Mouse (Mus musculus) left cerebral cortex, postnatal 14 days (tissue): ENCODE results near the gene Srek1. TPM values are rescaled to one million over a fixed set of nuclear protein-coding genes. Genes with fewer than 3 reads are reported as not detected.

Experiments used
- DNase-seq, 2 experiments: peaks; one replicate each; pipeline ENCODE4 v3.0.0; 2021 to 2022; ENCODE audit warnings: low spot score in 2 of 2, mixed read lengths in 1 of 2
- intact Hi-C: fragments of 180-260 bp; cut with DNase I; formaldehyde crosslinking; loops from one replicate; pipeline ENCODE4 v1.15.1; 2025
- total RNA-seq, 2 experiments: library from RNA; stranded (reverse); gene quantifications; 2 replicates each; pipeline ENCODE4 v1.2.3; 2021

The Srek1 gene
- total RNA-seq, 2 experiments from 2014 or later = 73.6 to 75.1 TPM

DNA sequence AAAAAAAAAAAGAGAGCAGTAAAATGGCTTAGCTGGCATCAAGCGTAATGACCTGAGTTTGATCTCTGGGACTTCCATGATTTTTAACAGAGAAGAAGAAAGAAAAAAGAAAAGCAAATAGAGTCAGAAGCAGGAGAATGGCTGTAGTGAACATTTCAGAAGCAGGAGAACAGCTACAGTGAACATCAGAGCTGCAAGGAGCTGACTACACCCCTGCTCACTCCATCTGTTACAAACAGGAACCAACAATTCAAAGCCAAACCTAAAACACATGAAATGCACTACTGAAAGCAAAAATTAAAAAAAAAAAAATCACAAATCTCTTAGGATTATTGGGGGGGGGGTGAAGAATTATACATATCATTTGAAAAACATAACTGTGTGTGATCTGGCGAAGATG is 28.7 kb downstream of the Srek1 start:
- DNase-seq = no peak
- intact Hi-C loops = no loop called here

- intact Hi-C loops = no loop called here
- peak in 1 of 2 experiments; percentile 32 for DNase-seq
These were observed 29.2 kb downstream of the Srek1 start for GRCm38 (mm10) chr13:103745160-103745559.

GRCm38 (mm10) chr13:103735330-103736007 is 38.9 kb downstream of the Srek1 start:
- intact Hi-C loops = no loop called here
- no peak for DNase-seq

DNA sequence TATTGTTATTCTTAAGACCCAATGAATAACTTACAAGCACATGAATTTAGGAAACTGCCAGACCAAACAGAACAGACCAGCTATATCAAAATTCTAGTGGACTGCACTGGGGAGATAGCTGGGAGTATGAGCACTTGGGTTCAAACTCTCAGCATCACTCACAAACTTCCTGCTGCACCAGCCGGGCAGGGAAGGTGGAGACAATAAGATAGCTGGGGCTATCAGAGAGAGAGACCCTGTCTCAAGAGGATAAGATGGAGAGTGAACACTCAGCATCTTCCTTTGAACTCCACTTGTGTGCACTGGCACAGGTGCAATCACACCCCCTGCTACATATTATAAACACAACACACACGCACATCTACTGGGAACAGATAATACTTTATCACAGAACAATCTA is 47.5 kb downstream of the Srek1 start:
- intact Hi-C loops = loop anchor here (2.0 kb wide), 1 partner anchor 18 kb away; no protein-coding TSS in a partner anchor
- no peak for DNase-seq

- peak; percentile 49 to 56 for DNase-seq
- intact Hi-C loops = no loop called here
These were observed 62.9 kb downstream of the Srek1 start for GRCm38 (mm10) chr13:103711406-103712025.

- no peak for DNase-seq
- intact Hi-C loops = no loop called here
These were observed 64.0 kb downstream of the Srek1 start for GRCm38 (mm10) chr13:103710359-103710781.

DNA sequence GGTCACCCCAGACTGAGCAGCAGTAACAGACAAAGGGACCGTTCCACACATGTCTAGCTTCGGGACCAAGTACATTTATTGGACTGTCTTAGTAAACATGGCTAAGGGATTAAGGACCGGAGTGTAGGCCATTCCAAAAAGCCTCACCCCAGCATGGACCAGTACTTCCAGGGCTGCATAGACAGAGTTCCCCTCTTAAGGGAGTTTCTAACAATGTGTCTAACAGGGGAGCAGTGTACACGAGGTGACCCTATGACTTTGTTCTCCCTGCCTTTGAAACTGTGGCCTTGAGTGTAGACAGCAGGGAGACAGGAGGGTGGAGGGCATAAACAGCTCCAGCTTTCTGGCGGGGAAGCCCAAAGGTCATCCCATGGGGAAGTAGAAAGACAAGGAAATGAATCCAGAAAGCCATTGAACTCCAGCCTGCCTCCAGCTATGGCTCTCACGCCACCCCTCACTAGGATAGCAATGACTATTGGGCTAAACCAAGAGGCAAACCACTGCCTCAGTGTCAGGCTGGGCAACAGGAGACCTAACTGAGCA is 68.9 kb downstream of the Srek1 start:
- intact Hi-C loops = no loop called here
- DNase-seq = no peak

GRCm38 (mm10) chr13:103703833-103704232 is 70.6 kb downstream of the Srek1 start:
- DNase-seq = no peak
- intact Hi-C loops = loop anchor here (5.0 kb wide), 1 partner anchor 78 kb away; no protein-coding TSS in a partner anchor

DNA sequence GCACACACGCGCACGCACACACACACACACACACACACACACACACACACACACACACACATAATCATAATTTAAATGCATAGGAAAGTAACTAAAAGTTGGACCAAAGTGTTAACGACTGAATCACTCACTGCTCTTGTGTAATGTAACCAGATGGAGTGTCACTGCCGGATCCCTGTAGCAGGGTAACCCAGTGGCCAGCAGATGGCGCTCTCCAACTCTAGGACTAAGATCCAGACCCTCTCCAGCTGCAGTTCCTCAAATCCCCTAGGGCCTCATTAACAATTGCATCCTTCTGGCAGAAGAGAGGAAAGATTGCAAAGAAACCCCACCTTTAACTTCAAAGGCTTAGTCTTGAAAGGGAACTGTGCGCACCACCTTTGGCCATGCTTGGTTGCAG is 71.0 kb downstream of the Srek1 start:
- intact Hi-C loops = loop anchor here (5.0 kb wide), 1 partner anchor 79 kb away; no protein-coding TSS in a partner anchor
- DNase-seq = peak; percentile 85 to 90

DNA sequence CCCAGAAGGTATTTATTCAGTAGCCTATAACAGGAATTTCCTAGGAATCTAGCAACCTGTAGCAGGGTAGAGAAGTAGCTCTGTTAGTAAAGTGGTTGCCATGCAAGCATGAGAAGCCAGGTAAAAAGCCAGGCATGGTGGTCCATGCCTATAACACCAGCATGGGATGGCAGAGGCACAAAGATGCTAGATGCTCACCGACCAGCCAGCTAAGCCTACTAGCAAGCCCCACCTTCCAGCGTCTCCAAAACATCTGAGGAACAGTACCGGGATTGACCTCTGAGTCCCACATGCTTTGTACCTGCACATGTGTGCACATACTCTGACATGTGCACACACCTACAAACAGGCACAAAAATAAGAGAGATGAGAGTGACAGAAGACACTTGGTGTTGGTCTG is 72.1 kb downstream of the Srek1 start:
- DNase-seq = no peak
- intact Hi-C loops = loop anchor here (5.0 kb wide), 1 partner anchor 80 kb away; no protein-coding TSS in a partner anchor

DNA sequence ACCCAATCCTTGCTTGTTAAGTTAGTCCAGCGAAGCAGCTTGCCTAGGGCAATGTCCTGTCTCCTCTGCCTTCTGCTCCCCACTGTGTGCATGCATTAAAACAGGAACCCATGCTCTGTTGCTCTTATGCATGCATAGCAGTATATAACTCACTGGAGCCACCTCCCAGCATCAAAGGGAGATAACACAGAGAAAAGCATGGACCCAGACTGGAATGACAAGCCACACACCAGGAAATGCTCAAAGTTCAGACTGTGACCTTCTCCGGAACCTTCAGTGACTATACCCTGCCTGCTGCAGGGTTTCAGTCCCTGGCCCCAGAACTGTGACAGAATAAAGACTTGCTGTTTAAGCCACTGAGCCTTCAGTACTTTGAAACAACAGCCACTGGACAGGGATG is 73.7 kb downstream of the Srek1 start:
- intact Hi-C loops = loop anchor here (5.0 kb wide), 1 partner anchor 82 kb away; no protein-coding TSS in a partner anchor

GRCm38 (mm10) chr13:103697993-103698392 is 76.4 kb downstream of the Srek1 start:
- intact Hi-C loops = no loop called here
- DNase-seq = no peak

More for the DNA sequence above, 73.7 kb downstream of the Srek1 start:
- DNase-seq = no peak

- DNase-seq = peak; percentile 43 to 52
- intact Hi-C loops = no loop called here
These were observed 78.2 kb downstream of the Srek1 start for GRCm38 (mm10) chr13:103696164-103696563.

GRCm38 (mm10) chr13:103695456-103695855 is 79.0 kb downstream of the Srek1 start:
- intact Hi-C loops = no loop called here
- no peak for DNase-seq

Other genes with a start within 250 kb of the Srek1 start
- 10 to 100 TPM; 31.5 to 33.5 TPM for gene Erbin, start 145.9 kb upstream of the Srek1 start, total RNA-seq